Mouse (Mus musculus) heart, embryonic 10.5 days (tissue): ENCODE results near the gene Gskip. TPM values are rescaled to one million over a fixed set of nuclear protein-coding genes. Genes with fewer than 3 reads are reported as not detected.

ENCODE experiments used
- DNase-seq: peaks from one replicate; pipeline ENCODE4 v3.0.0-alpha.2; 2017; ENCODE audit warnings: low spot score
- H3K27ac ChIP-seq: fragments of 300-500 bp; sonication (generic); 2 replicates; pipeline ENCODE4 v1.5.1; 2016; ENCODE audit warnings: mild to moderate bottlenecking
- H3K27me3 ChIP-seq: fragments of 300-500 bp; sonication (generic); 2 replicates; pipeline ENCODE4 v1.6.1; 2016; ENCODE audit warnings: mild to moderate bottlenecking; ENCODE audit not compliant: poor library complexity, insufficient read depth, severe bottlenecking
- H3K36me3 ChIP-seq: fragments of 300-500 bp; sonication (generic); 2 replicates; pipeline ENCODE4 v1.6.1; 2016; ENCODE audit warnings: mild to moderate bottlenecking, moderate library complexity
- H3K4me1 ChIP-seq: fragments of 300-500 bp; sonication (generic); 2 replicates; pipeline ENCODE4 v1.6.1; 2016; ENCODE audit warnings: mild to moderate bottlenecking
- H3K4me3 ChIP-seq: fragments of 300-500 bp; sonication (generic); 2 replicates; pipeline ENCODE4 v1.5.1; 2016; ENCODE audit warnings: mild to moderate bottlenecking, moderate library complexity
- H3K9me3 ChIP-seq: fragments of 300-500 bp; sonication (generic); 2 replicates; pipeline ENCODE4 v1.6.1; 2016; ENCODE audit warnings: mild to moderate bottlenecking, moderate library complexity
- WGBS: fragments of 180-500 bp; shearing (Covaris S2); methylation state at CpG from one replicate; pipeline ENCODE4 v1.1.7; 2016; 5-methylcytosine and 5-hydroxymethylcytosine counted together
- polyA plus RNA-seq: library from polyadenylated mRNA; unstranded; fragments of >200 nt; fragmentation: Nextera tagmentation; extraction: Ambion mirVana; gene quantifications from 2 replicates; pipeline ENCODE4 v1.2.1, GENCODE M21; 2016

Gskip gene
- 27.7 and 33.0 TPM in 2 replicates for polyA plus RNA-seq

GRCm38 (mm10) chr12:105683933-105684901 is at the start of gene Gskip:
TSS of gene Gskip (plus strand) at chr12:105684829.
- DNase-seq = peak; percentile 83
- Histone ChIP-seq H3K27ac (peak within 1 kb of the TSS; percentile 88), H3K9me3 (no peaks in the 10 kb centered on the region), H3K4me1 (peaks cover 19% of the 10 kb centered on the region), H3K4me3 (peak within 1 kb of the TSS; percentile 97), H3K36me3 (peaks cover 4% of the 10 kb centered on the region; the same call in 1 of the 2 replicates), H3K27me3 (no peaks in the 10 kb centered on the region)
- WGBS = 3% methylated on average over 41 of the region's 41 CpGs

DNA sequence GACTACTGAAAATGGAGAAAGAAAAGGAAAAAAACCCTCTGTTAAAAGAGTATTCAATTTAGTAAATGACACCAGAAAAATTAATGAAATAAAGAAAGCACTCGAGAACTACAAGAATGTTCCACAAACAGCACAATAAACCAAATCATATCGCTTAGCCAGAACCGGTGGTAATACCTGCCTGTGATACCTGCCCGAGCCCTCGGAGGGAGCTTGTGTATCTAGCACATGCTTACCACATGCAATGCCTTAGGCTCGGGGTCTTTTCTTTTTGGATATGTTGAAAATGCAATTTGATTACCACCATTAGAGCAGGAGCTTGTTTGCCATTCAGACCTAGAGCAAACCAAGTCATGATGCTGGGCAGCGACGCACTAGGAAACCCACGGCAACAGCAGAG is 48.1 kb upstream of the Gskip start:
- Histone ChIP-seq H3K36me3 (peaks cover 97% of the 10 kb centered on the region), H3K4me1 (no peaks in the 10 kb centered on the region; the same call in 1 of the 2 replicates), H3K27ac (no peak overlapping the region), H3K9me3 (no peaks in the 10 kb centered on the region), H3K27me3 (no peaks in the 10 kb centered on the region), H3K4me3 (no peak overlapping the region)
- no peak for DNase-seq
- WGBS = 93% methylated on average over 9 of the region's 9 CpGs

- no peak overlapping the region for H3K27ac ChIP-seq
These were observed 47.1 kb upstream of the Gskip start for GRCm38 (mm10) chr12:105637554-105637953.

DNA sequence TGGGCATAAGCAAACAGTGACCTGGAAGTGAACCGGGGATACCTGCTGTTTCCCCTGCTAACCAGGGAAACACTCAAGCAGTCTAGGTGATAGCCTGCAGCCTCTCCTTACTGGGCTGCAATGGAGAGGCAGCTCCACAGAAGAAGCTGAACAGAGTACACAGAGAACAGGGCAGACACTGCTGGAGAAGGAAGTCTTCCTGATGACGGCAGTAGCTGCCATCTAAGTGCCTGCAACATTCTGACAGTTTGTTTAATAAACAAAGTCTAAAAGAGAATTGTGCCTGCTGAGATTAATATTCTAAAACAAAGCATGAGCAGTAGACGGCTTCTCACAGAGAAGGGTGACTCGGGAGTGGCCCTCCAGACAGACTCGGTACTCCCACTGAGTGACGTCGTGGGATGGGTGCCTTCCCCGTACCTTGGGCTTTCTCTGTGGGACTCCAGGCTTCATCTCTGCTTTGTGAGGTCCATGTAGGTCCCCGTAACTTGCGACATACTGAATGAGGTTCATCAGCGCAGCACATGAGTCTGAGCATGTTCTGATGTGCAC is 41.8 kb upstream of the Gskip start:
- Histone ChIP-seq H3K27me3 (no peaks in the 10 kb centered on the region), H3K27ac (no peak overlapping the region), H3K4me3 (no peak overlapping the region), H3K36me3 (peaks cover 99% of the 10 kb centered on the region), H3K4me1 (no peaks in the 10 kb centered on the region), H3K9me3 (no peaks in the 10 kb centered on the region)
- 92% methylated on average over 11 of the region's 11 CpGs for WGBS
- DNase-seq = no peak

More at GRCm38 (mm10) chr12:105637554-105637953, 47.1 kb upstream of the Gskip start:
- Histone ChIP-seq H3K36me3 (peaks cover 99% of the 10 kb centered on the region), H3K27me3 (no peaks in the 10 kb centered on the region), H3K4me3 (no peak overlapping the region), H3K4me1 (no peaks in the 10 kb centered on the region; the same call in 1 of the 2 replicates), H3K9me3 (no peaks in the 10 kb centered on the region)
- no peak for DNase-seq
- 78% methylated on average over 4 of the region's 4 CpGs for WGBS

GRCm38 (mm10) chr12:105655850-105656249 is 28.8 kb upstream of the Gskip start:
- 65% methylated on average over 7 of the region's 7 CpGs for WGBS
- DNase-seq = no peak
- 0 out of 2 replicates have a peak, but pooled peaks cover 3% of the 10 kb centered on the region for H3K4me1 ChIP-seq
- no peak overlapping the region for H3K4me3 ChIP-seq
- peaks cover 89% of the 10 kb centered on the region for H3K36me3 ChIP-seq
- H3K27ac ChIP-seq = no peak overlapping the region
- no peaks in the 10 kb centered on the region for H3K27me3 ChIP-seq
- H3K9me3 ChIP-seq = no peaks in the 10 kb centered on the region

DNA sequence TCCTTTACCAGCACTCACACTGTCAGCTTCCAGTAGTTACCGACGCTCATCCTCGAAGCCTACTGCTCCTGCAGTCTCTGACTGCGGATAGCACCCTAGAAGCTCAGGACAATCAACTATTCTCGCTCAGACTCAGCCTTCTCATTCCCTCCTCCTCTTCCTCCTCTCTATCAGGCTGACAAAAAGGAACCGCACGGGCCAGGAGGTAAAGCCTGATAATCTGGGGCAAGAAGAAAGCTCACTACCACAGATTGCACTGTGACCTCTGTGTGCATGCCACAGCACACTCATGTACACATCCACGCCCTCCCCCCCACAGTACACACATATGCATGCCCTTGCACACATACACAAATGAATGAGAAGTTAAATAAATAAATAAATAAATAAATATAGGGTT is 8.4 kb upstream of the Gskip start:
- H3K27ac ChIP-seq = no peak overlapping the region
- no peak for DNase-seq
- 80% methylated on average over 8 of the region's 8 CpGs for WGBS
- no peaks in the 10 kb centered on the region for H3K4me1 ChIP-seq
- H3K27me3 ChIP-seq = no peaks in the 10 kb centered on the region
- peaks cover 43% of the 10 kb centered on the region for H3K36me3 ChIP-seq
- H3K4me3 ChIP-seq = no peak overlapping the region
- H3K9me3 ChIP-seq = no peaks in the 10 kb centered on the region

DNA sequence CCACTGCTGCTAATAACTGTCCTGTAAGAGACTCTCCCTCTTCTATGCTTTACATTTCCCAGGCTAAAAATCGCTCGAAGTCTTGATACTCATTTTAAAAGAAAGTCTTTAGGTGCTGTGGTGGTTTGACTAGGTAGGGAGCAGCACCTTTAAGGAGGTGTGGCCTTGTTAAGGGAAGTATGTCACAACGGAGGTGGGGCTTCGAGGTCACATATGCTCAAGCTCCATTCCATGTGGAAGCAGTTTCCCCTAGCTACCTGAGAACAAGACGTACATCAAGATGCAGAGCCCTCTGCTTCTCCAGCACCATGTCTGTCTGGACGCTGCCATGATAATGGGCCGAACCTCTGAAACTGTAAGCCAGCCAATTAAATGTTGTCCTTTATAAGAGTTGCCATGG is 6.4 kb upstream of the Gskip start:
- no peak for DNase-seq
- 89% methylated on average over 7 of the region's 7 CpGs for WGBS

DNA sequence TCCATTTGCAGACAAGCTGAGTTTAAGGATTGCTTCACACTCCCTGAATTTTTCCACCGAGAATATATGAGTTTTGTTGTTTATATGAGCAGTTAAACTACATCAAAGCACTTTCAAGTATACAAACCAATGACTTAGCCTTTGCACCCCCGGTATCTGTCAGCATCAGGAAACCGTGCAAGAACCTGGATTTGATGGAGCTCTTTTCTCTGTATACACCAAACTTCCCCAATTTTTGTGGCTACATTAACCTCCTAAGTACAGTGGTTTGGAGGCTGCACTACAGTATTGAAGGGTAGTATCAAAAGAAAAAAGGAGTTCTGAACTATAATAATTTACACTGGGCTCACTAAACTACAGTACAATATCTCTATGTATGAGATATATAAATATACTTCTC is 5.9 kb upstream of the Gskip start:
- 89% methylated on average over 3 of the region's 3 CpGs for WGBS
- Histone ChIP-seq H3K4me1 (peaks cover 8% of the 10 kb centered on the region; the same call in 1 of the 2 replicates), H3K27me3 (no peaks in the 10 kb centered on the region), H3K9me3 (no peaks in the 10 kb centered on the region), H3K27ac (no peak overlapping the region), H3K4me3 (no peak overlapping the region), H3K36me3 (peaks cover 27% of the 10 kb centered on the region)
- DNase-seq = no peak

More for the DNA sequence above, 6.4 kb upstream of the Gskip start:
- Histone ChIP-seq H3K27me3 (no peaks in the 10 kb centered on the region), H3K4me3 (no peak overlapping the region), H3K9me3 (no peaks in the 10 kb centered on the region), H3K27ac (no peak overlapping the region), H3K4me1 (peaks cover 2% of the 10 kb centered on the region; the same call in 1 of the 2 replicates), H3K36me3 (peaks cover 33% of the 10 kb centered on the region)

- Histone ChIP-seq H3K9me3 (no peaks in the 10 kb centered on the region), H3K4me3 (peak within 1 kb of the TSS; percentile 97), H3K27me3 (no peaks in the 10 kb centered on the region), H3K4me1 (peaks cover 19% of the 10 kb centered on the region), H3K36me3 (peaks cover 12% of the 10 kb centered on the region), H3K27ac (peak within 1 kb of the TSS; percentile 88)
- DNase-seq = peak; percentile 99
- WGBS = under 1% methylated on average over 72 of the region's 73 CpGs
These were observed 517 bp downstream of the Gskip start, which contains the start of gene Atg2b for GRCm38 (mm10) chr12:105685001-105685691. TSS of gene Atg2b (minus strand) at chr12:105685211.

GRCm38 (mm10) chr12:105686791-105687190 is 2.2 kb downstream of the Gskip start:
- Histone ChIP-seq H3K9me3 (no peaks in the 10 kb centered on the region), H3K4me1 (peaks cover 19% of the 10 kb centered on the region), H3K27ac (no peak overlapping the region), H3K36me3 (peaks cover 23% of the 10 kb centered on the region), H3K27me3 (no peaks in the 10 kb centered on the region), H3K4me3 (no peak overlapping the region)
- DNase-seq = no peak
- WGBS = 88% methylated on average over 3 of the region's 3 CpGs

DNA sequence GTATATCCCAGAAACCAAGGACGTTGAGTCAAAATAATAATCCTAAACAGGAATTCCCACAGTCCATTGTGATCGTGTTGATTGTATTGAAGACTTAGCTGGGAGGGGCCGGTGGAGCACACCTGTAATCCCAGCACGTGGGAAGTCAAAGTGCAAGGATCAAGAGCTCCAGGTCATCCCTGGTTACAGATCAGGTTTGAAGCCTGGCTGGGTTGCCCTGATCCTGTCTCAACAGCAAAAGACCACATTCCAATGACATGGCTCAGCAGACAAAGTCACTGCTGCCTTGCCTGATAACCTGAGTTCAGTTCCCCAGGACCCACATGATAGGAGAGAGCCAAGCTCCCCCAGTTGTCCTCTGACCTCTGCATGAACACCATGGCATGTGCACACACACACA is 2.8 kb downstream of the Gskip start:
- DNase-seq = no peak
- no peak overlapping the region for H3K4me3 ChIP-seq
- no peaks in the 10 kb centered on the region for H3K27me3 ChIP-seq
- H3K27ac ChIP-seq = no peak overlapping the region
- 88% methylated on average over 4 of the region's 4 CpGs for WGBS
- peaks cover 29% of the 10 kb centered on the region for H3K36me3 ChIP-seq
- H3K4me1 ChIP-seq = peaks cover 19% of the 10 kb centered on the region
- no peaks in the 10 kb centered on the region for H3K9me3 ChIP-seq

- peaks cover 38% of the 10 kb centered on the region for H3K36me3 ChIP-seq
- 89% methylated on average over 4 of the region's 4 CpGs for WGBS
These were observed 3.9 kb downstream of the Gskip start for GRCm38 (mm10) chr12:105688546-105688945.

More at GRCm38 (mm10) chr12:105688546-105688945, 3.9 kb downstream of the Gskip start:
- H3K4me3 ChIP-seq = no peak overlapping the region
- H3K27ac ChIP-seq = no peak overlapping the region
- H3K4me1 ChIP-seq = peaks cover 13% of the 10 kb centered on the region
- DNase-seq = no peak
- no peaks in the 10 kb centered on the region for H3K9me3 ChIP-seq
- H3K27me3 ChIP-seq = no peaks in the 10 kb centered on the region
